Mouse (Mus musculus) hindbrain, embryonic 10.5 days (tissue): ENCODE data around the gene Il31. TPM values are rescaled to one million over a fixed set of nuclear protein-coding genes. Genes with fewer than 3 reads are reported as not detected.

ENCODE experiments used
- DNase-seq: peaks from one replicate; pipeline ENCODE4 v3.0.0-alpha.2; 2017; ENCODE audit warnings: low spot score
- H3K27ac ChIP-seq: fragments of 300-500 bp; sonication (generic); 2 replicates; pipeline ENCODE4 v1.5.1; 2016; ENCODE audit warnings: mild to moderate bottlenecking, moderate library complexity
- H3K27me3 ChIP-seq: fragments of 300-500 bp; sonication (generic); 2 replicates; pipeline ENCODE4 v1.6.1; 2016; ENCODE audit warnings: mild to moderate bottlenecking; ENCODE audit not compliant: poor library complexity, insufficient read depth, severe bottlenecking
- H3K36me3 ChIP-seq: fragments of 300-500 bp; sonication (generic); 2 replicates; pipeline ENCODE4 v1.6.1; 2016; ENCODE audit warnings: mild to moderate bottlenecking, moderate library complexity
- H3K4me1 ChIP-seq: fragments of 300-500 bp; sonication (generic); replicated peaks from 2 replicates; pipeline ENCODE4 v1.6.1; 2016; ENCODE audit warnings: mild to moderate bottlenecking
- H3K4me3 ChIP-seq: fragments of 300-500 bp; sonication (generic); 2 replicates; pipeline ENCODE4 v1.5.1; 2016; ENCODE audit warnings: mild to moderate bottlenecking, moderate library complexity
- H3K9me3 ChIP-seq: fragments of 300-500 bp; sonication (generic); 2 replicates; pipeline ENCODE4 v1.6.1; 2016; ENCODE audit warnings: mild to moderate bottlenecking, moderate library complexity
- WGBS: fragments of 180-500 bp; shearing (Covaris S2); methylation state at CpG from one replicate; pipeline ENCODE4 v1.1.7; 2016; 5-methylcytosine and 5-hydroxymethylcytosine counted together
- polyA plus RNA-seq: library from polyadenylated mRNA; unstranded; fragments of >200 nt; fragmentation: Nextera tagmentation; extraction: Ambion mirVana; gene quantifications from 2 replicates; pipeline ENCODE4 v1.2.1, GENCODE M21; 2016

Gene Il31
- polyA plus RNA-seq = not detected in 2 replicates

DNA sequence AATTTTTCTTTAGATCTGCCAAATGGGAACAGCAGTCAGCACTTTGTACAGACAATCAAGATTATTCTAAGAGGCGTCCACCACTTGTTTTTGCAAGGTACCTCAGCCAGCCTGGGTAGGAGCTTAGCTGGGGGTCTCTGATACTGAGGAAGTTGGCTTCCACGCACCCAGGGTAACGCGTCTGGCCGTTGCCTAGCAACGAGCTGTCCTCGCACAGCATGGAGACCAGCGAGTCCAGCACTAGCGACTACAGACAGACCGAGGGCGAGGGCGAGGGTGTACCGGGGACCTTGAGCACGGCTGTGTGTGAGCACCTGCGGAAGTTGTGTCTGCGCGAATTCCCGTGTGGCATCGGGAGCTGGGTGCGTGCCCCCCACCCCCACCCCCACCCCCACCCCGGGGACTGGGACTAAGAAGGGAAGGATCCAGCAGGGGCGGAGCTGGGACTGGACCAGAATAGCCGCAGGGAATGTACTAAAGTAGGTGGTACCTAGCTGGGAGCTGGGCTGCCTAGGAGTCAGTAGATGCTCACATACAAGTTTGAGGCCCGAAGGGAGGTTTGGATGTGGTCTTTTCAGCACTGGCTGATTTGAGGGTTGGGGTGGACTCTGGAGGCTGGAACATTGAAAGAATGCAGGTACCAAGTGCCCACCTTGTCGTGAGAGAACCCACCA is at the start of gene Il31, which contains the start of gene Lrrc43:
TSS of gene Il31 (minus strand) at position 378 of the 674 bp plus-strand sequence.
TSS of gene Lrrc43 (plus strand) at position 194 of the 674 bp plus-strand sequence.
- DNase-seq = peak; percentile 60
- Histone ChIP-seq H3K27ac (no peak within 1 kb of the TSS), H3K4me1 (peaks cover 14% of the 10 kb centered on the region), H3K27me3 (peaks cover 7% of the 10 kb centered on the region), H3K9me3 (no peaks in the 10 kb centered on the region), H3K36me3 (no peaks in the 10 kb centered on the region), H3K4me3 (peak within 1 kb of the TSS; percentile 47)
- 8% methylated on average over 25 of the region's 25 CpGs for WGBS

- no peak overlapping the region for H3K4me3 ChIP-seq
- DNase-seq = no peak
- WGBS = 94% methylated on average over 10 of the region's 10 CpGs
- no peak overlapping the region for H3K27ac ChIP-seq
- H3K4me1 ChIP-seq = no peaks in the 10 kb centered on the region
- no peaks in the 10 kb centered on the region for H3K27me3 ChIP-seq
- H3K36me3 ChIP-seq = peaks cover 92% of the 10 kb centered on the region
- no peaks in the 10 kb centered on the region for H3K9me3 ChIP-seq
These were observed 44.5 kb upstream of the Il31 start for GRCm38 (mm10) chr5:123533801-123534200.

DNA sequence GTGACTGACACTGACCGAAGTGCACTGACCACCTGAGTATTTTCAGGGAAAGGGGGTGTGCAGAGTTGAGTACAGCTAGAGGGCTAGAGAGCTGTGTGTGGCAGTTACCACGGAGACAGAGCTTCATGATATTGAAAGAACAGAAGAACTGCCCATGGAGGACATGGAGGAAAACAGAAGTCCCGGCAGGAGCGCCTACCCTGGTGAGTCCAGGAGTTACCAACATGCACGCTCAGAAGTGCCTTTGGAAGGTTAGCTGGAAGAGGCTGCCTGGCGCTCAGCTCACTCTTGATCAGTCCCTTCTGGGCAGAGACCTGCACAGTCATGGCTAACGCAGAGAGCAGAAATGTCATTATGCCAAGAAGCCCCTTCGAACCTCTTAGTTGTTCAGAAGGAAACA is 40.8 kb upstream of the Il31 start:
- Histone ChIP-seq H3K4me1 (no peaks in the 10 kb centered on the region), H3K27me3 (no peaks in the 10 kb centered on the region), H3K27ac (no peak overlapping the region), H3K9me3 (no peaks in the 10 kb centered on the region), H3K36me3 (peaks cover 80% of the 10 kb centered on the region), H3K4me3 (no peak overlapping the region)
- no peak for DNase-seq
- 90% methylated on average over 8 of the region's 8 CpGs for WGBS

DNA sequence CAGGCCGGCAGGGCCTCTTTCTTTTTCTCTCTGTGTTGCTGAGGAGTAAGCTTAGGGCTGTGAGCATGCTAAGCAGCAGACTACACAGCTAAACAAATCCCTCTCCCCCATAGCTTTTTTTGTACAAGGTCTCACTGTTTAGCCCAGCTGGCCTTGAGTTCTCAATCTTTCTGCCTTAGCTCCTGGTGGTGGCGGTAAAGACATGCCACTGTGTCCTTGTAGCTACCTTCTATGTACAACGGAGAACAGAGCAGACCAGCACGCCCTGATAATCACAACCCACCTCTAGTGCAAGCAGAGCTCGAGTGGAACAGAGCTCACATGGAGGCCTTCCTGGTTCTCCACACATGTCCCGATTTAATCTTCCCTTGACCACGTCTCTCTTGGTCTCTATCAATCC is 39.4 kb upstream of the Il31 start:
- H3K4me1 ChIP-seq = peaks cover 9% of the 10 kb centered on the region
- H3K9me3 ChIP-seq = no peaks in the 10 kb centered on the region
- no peak for DNase-seq
- peaks cover 66% of the 10 kb centered on the region for H3K36me3 ChIP-seq
- no peaks in the 10 kb centered on the region for H3K27me3 ChIP-seq
- no peak overlapping the region for H3K27ac ChIP-seq
- no peak overlapping the region for H3K4me3 ChIP-seq
- 81% methylated on average over 7 of the region's 7 CpGs for WGBS

DNA sequence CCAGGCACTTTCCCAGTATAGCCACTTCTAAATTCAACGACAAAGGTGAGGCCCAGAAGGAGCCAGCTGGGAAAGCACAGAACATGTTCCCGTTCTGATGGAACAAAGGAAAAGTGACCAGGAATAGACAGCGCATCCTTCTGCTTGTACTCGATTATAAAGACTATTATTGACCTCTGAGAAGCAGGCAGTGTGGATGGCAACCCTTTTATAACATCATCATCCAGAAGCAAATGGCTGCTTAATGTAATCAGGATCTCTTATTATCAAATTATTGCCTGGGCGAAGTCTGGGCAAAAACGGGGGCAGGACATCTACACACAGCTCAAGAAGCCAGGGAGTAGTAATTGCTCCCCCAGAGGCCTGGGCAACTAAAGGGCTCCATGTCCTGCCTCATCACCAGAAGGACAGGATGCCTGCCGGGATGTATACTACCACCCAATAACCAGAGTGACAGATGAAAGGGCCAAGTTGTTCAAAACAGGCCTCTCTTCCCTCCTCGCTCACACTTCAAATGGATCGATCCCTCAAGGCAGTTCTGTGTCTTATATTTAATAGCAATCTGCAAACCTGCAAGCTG is 36.7 kb upstream of the Il31 start:
- H3K36me3 ChIP-seq = peaks cover 39% of the 10 kb centered on the region
- no peak for DNase-seq

DNA sequence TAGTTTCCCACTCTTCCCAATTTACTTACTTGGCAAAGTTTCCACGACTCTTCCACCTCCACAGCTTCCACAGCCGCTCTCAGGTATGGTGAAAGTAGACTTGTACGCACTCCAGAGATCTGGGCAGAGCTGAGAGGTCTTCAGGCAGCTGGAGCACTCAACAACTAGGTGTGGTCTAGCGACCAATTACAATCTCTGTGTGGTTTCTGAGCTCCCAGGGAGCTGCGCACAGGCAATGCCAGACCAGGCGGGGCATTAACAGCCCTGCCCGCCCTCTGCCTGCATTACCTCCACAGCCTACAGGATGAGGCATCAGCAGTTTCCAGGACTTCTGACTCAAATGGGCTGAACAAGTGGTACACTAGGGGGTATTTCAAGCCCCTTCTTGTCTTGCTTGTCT is 36.0 kb upstream of the Il31 start, which contains the start of gene Gm49027:
TSS of gene Gm49027 (minus strand) at position 208 of the 400 bp plus-strand sequence.
- H3K27me3 ChIP-seq = no peaks in the 10 kb centered on the region
- H3K4me3 ChIP-seq = peak within 1 kb of the TSS; percentile 97
- no peaks in the 10 kb centered on the region for H3K9me3 ChIP-seq
- peaks cover 32% of the 10 kb centered on the region for H3K36me3 ChIP-seq
- DNase-seq = no peak
- H3K4me1 ChIP-seq = peaks cover 33% of the 10 kb centered on the region
- H3K27ac ChIP-seq = peak within 1 kb of the TSS; percentile 92
- 86% methylated on average over 7 of the region's 7 CpGs for WGBS

More for the DNA sequence above, 36.7 kb upstream of the Il31 start:
- H3K4me3 ChIP-seq = no peak overlapping the region
- no peak overlapping the region for H3K27ac ChIP-seq
- 91% methylated on average over 9 of the region's 9 CpGs for WGBS
- peaks cover 33% of the 10 kb centered on the region for H3K4me1 ChIP-seq
- H3K9me3 ChIP-seq = no peaks in the 10 kb centered on the region
- H3K27me3 ChIP-seq = no peaks in the 10 kb centered on the region

GRCm38 (mm10) chr5:123524393-123524750 is 35.1 kb upstream of the Il31 start:
- 1% methylated on average over 27 of the region's 27 CpGs for WGBS
- no peak for DNase-seq
- Histone ChIP-seq H3K4me1 (peaks cover 33% of the 10 kb centered on the region), H3K9me3 (no peaks in the 10 kb centered on the region), H3K27me3 (no peaks in the 10 kb centered on the region), H3K4me3 (peak overlapping the region; percentile 97), H3K36me3 (peaks cover 27% of the 10 kb centered on the region), H3K27ac (peak overlapping the region; percentile 92)

- Histone ChIP-seq H3K27me3 (no peaks in the 10 kb centered on the region), H3K9me3 (no peaks in the 10 kb centered on the region), H3K4me3 (peak within 1 kb of the TSS; percentile 97), H3K36me3 (peaks cover 27% of the 10 kb centered on the region), H3K27ac (peak within 1 kb of the TSS; percentile 92), H3K4me1 (peaks cover 33% of the 10 kb centered on the region)
- DNase-seq = peak; percentile 99
- WGBS = under 1% methylated on average over 82 of the region's 82 CpGs
These were observed 34.6 kb upstream of the Il31 start, which contains the start of gene Diablo for GRCm38 (mm10) chr5:123523692-123524392. Diablo (minus strand) TSS chr5:123524176.

DNA sequence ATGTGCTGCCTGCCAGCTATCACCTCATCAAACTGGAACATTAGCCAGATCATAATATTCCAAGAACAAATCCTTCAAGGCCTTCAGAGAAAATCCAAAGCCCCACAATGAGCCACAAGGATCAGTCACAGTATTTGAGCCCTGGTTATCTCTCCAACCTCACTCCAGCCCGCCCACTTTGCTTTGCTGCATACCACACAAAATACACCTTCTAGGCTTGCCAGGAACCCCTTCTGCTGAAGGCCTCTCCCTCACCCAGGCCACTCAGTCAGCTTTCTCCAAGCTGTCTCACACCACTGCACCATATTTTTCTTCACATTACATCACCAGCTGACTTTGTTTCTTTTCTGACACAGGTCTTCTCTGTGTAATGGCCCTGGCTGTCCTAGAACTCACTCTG is 32.9 kb upstream of the Il31 start:
- 88% methylated on average over 1 of the region's 1 CpGs for WGBS
- no peak for DNase-seq
- Histone ChIP-seq H3K27me3 (no peaks in the 10 kb centered on the region), H3K27ac (no peak overlapping the region), H3K4me3 (peak overlapping the region; percentile 97; the same call in 1 of the 2 replicates), H3K4me1 (peaks cover 33% of the 10 kb centered on the region), H3K36me3 (peaks cover 32% of the 10 kb centered on the region), H3K9me3 (no peaks in the 10 kb centered on the region)

DNA sequence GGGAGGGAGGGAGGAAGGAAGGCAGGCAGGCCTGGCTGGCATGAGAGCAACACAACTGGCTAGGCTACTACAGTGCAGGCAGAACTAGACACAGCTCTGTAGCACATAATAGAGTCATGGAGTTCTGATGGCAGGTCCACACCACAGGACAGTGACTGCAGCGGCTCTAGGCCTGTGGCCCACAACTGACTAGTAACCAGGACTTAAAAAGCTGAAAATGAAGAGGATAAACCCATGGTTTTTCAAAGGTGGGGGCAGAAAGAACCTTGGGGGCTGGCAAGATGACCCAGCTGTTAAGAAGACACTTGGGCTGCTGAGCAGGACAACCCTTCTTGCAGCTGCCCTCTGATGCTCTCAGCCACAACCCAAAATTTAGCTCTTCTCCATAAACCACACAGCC is 32.3 kb upstream of the Il31 start:
- peaks cover 33% of the 10 kb centered on the region for H3K4me1 ChIP-seq
- H3K36me3 ChIP-seq = peaks cover 35% of the 10 kb centered on the region
- H3K27me3 ChIP-seq = no peaks in the 10 kb centered on the region
- no peak overlapping the region for H3K27ac ChIP-seq
- H3K4me3 ChIP-seq = no peak overlapping the region
- no peaks in the 10 kb centered on the region for H3K9me3 ChIP-seq
- 87% methylated on average over 1 of the region's 1 CpGs for WGBS
- no peak for DNase-seq

GRCm38 (mm10) chr5:123520666-123521065 is 31.4 kb upstream of the Il31 start:
- 88% methylated on average over 9 of the region's 9 CpGs for WGBS
- Histone ChIP-seq H3K4me3 (no peak overlapping the region), H3K27me3 (no peaks in the 10 kb centered on the region), H3K36me3 (peaks cover 41% of the 10 kb centered on the region), H3K9me3 (no peaks in the 10 kb centered on the region), H3K27ac (no peak overlapping the region), H3K4me1 (peaks cover 33% of the 10 kb centered on the region)
- no peak for DNase-seq

DNA sequence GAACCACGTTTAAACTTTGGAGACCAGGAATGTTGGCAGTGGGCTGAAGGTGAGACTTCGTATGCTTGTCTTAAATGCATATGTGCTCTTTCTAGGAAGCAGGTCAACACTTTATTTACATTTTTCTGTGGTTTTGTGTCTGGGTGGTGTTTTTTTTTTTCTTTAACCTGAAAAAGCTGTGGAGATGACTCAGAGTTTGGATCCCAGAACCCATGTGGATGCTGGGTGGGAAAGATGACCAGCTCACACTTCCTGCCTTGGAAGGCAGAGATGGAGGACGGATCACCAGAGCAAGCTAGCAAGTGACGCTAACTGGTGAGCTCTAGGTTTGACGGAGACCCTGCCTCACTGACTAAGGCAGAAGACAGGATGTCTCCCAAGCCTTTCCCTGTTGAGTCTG is 25.6 kb upstream of the Il31 start:
- peaks cover 93% of the 10 kb centered on the region for H3K36me3 ChIP-seq
- WGBS = 93% methylated on average over 5 of the region's 5 CpGs
- no peaks in the 10 kb centered on the region; the same call in 1 of the 2 replicates for H3K27me3 ChIP-seq
- H3K27ac ChIP-seq = no peak overlapping the region
- no peaks in the 10 kb centered on the region for H3K9me3 ChIP-seq
- no peak overlapping the region for H3K4me3 ChIP-seq
- H3K4me1 ChIP-seq = 0 out of 2 replicates have a peak, but pooled peaks cover 2% of the 10 kb centered on the region
- DNase-seq = no peak

- H3K27ac ChIP-seq = no peak overlapping the region
- no peak for DNase-seq
- H3K9me3 ChIP-seq = no peaks in the 10 kb centered on the region
- H3K4me3 ChIP-seq = no peak overlapping the region
- H3K36me3 ChIP-seq = peaks cover 67% of the 10 kb centered on the region
- peaks cover 15% of the 10 kb centered on the region for H3K27me3 ChIP-seq
- H3K4me1 ChIP-seq = peaks cover 22% of the 10 kb centered on the region
- 86% methylated on average over 3 of the region's 3 CpGs for WGBS
These were observed 22.8 kb upstream of the Il31 start for GRCm38 (mm10) chr5:123512102-123512501.
